Mouse (Mus musculus) forebrain, embryonic 12.5 days (tissue): ENCODE data around the gene Reln. TPM values are rescaled to one million over a fixed set of nuclear protein-coding genes. Genes with fewer than 3 reads are reported as not detected.

Experiments
- ATAC-seq: fragments of 200-750 bp; cut with Nextera tagmentation; 2 replicates; pipeline ENCODE4 v1.8.0; 2017; ENCODE audit warnings: moderate TSS enrichment; ENCODE audit not compliant: low FRiP score
- H3K27ac ChIP-seq: fragments of 300-500 bp; sonication (generic); 2 replicates; pipeline ENCODE4 v1.5.1; 2016; ENCODE audit warnings: mild to moderate bottlenecking
- H3K27me3 ChIP-seq: fragments of 300-500 bp; sonication (generic); 2 replicates; pipeline ENCODE4 v1.6.1; 2016; ENCODE audit warnings: mild to moderate bottlenecking
- H3K36me3 ChIP-seq: fragments of 300-500 bp; sonication (generic); replicated peaks from 2 replicates; pipeline ENCODE4 v1.6.1; 2016; ENCODE audit warnings: mild to moderate bottlenecking
- H3K4me1 ChIP-seq: fragments of 300-500 bp; sonication (generic); 2 replicates; pipeline ENCODE4 v1.6.1; 2016
- H3K4me2 ChIP-seq: fragments of 300-500 bp; sonication (generic); 2 replicates; pipeline ENCODE4 v1.6.1; 2016; ENCODE audit warnings: mild to moderate bottlenecking, moderate library complexity
- H3K4me3 ChIP-seq: fragments of 300-500 bp; sonication (generic); replicated peaks from 2 replicates; pipeline ENCODE4 v1.5.1; 2016; ENCODE audit warnings: mild to moderate bottlenecking
- H3K9ac ChIP-seq: fragments of 300-500 bp; sonication (generic); 2 replicates; pipeline ENCODE4 v1.6.1; 2016; ENCODE audit warnings: mild to moderate bottlenecking
- H3K9me3 ChIP-seq: fragments of 300-500 bp; sonication (generic); 2 replicates; pipeline ENCODE4 v1.6.1; 2016
- WGBS: fragments of 180-500 bp; shearing (Covaris S2); methylation state at CpG from one replicate; pipeline ENCODE4 v1.1.7; 2016; 5-methylcytosine and 5-hydroxymethylcytosine counted together
- polyA plus RNA-seq: library from polyadenylated mRNA; unstranded; fragments of >200 nt; fragmentation: Nextera tagmentation; extraction: Ambion mirVana; gene quantifications from 2 replicates; pipeline ENCODE4 v1.2.1, GENCODE M21; 2016

The Reln gene
- polyA plus RNA-seq, 1 experiment from 2014 or later = 24.8 TPM

- H3K9ac ChIP-seq = no peak overlapping the region
Observed at GRCm38 (mm10) chr5:22330802-22331201, 13.7 kb downstream of the Reln start.

GRCm38 (mm10) chr5:22328431-22329359 lies 15.8 kb downstream of the Reln start:
- H3K4me3 ChIP-seq = no peak overlapping the region
- 0 out of 2 replicates have a peak, but pooled peaks cover 6% of the 10 kb centered on the region for H3K9me3 ChIP-seq
- H3K27me3 ChIP-seq = no peaks in the 10 kb centered on the region; the same call in 1 of the 2 replicates
- H3K4me1 ChIP-seq = no peaks in the 10 kb centered on the region
- H3K36me3 ChIP-seq = no peaks in the 10 kb centered on the region
- H3K9ac ChIP-seq = no peak overlapping the region
- ATAC-seq = no peak
- H3K4me2 ChIP-seq = no peak overlapping the region
- no peak overlapping the region for H3K27ac ChIP-seq
- WGBS = 89% methylated on average over 8 of the region's 8 CpGs

More at GRCm38 (mm10) chr5:22330802-22331201, 13.7 kb downstream of the Reln start:
- Histone ChIP-seq H3K27ac (no peak overlapping the region), H3K4me1 (no peaks in the 10 kb centered on the region), H3K4me3 (no peak overlapping the region), H3K27me3 (no peaks in the 10 kb centered on the region; the same call in 1 of the 2 replicates), H3K36me3 (no peaks in the 10 kb centered on the region), H3K9me3 (0 out of 2 replicates have a peak, but pooled peaks cover 7% of the 10 kb centered on the region), H3K4me2 (no peak overlapping the region)
- 73% methylated on average over 5 of the region's 5 CpGs for WGBS
- ATAC-seq = no peak

- H3K4me3 ChIP-seq = no peak overlapping the region
- H3K4me2 ChIP-seq = no peak overlapping the region
- no peaks in the 10 kb centered on the region; the same call in 1 of the 2 replicates for H3K27me3 ChIP-seq
- H3K4me1 ChIP-seq = no peaks in the 10 kb centered on the region
- WGBS = 88% methylated on average over 3 of the region's 3 CpGs
- H3K27ac ChIP-seq = no peak overlapping the region
- ATAC-seq = no peak
- H3K9ac ChIP-seq = no peak overlapping the region
- H3K9me3 ChIP-seq = no peaks in the 10 kb centered on the region
- no peaks in the 10 kb centered on the region for H3K36me3 ChIP-seq
Observed at GRCm38 (mm10) chr5:22327170-22327569, 17.3 kb downstream of the Reln start.

- Histone ChIP-seq H3K4me3 (no peak overlapping the region), H3K9ac (no peak overlapping the region), H3K4me2 (no peak overlapping the region), H3K9me3 (no peaks in the 10 kb centered on the region), H3K4me1 (no peaks in the 10 kb centered on the region), H3K27ac (no peak overlapping the region), H3K36me3 (no peaks in the 10 kb centered on the region), H3K27me3 (no peaks in the 10 kb centered on the region)
- no peak for ATAC-seq
- WGBS = 72% methylated on average over 1 of the region's 1 CpGs
Observed at GRCm38 (mm10) chr5:22323801-22324200, 20.7 kb downstream of the Reln start.

GRCm38 (mm10) chr5:22317807-22318206 lies 26.7 kb downstream of the Reln start:
- ATAC-seq = no peak
- Histone ChIP-seq H3K9me3 (no peaks in the 10 kb centered on the region), H3K27me3 (no peaks in the 10 kb centered on the region), H3K4me3 (no peak overlapping the region), H3K36me3 (no peaks in the 10 kb centered on the region), H3K4me2 (no peak overlapping the region), H3K27ac (no peak overlapping the region), H3K4me1 (no peaks in the 10 kb centered on the region), H3K9ac (no peak overlapping the region)
- 97% methylated on average over 1 of the region's 1 CpGs for WGBS

- no peak for ATAC-seq
- Histone ChIP-seq H3K4me2 (no peak overlapping the region), H3K27me3 (no peaks in the 10 kb centered on the region), H3K27ac (no peak overlapping the region), H3K9ac (no peak overlapping the region), H3K36me3 (no peaks in the 10 kb centered on the region), H3K4me1 (no peaks in the 10 kb centered on the region), H3K4me3 (no peak overlapping the region), H3K9me3 (no peaks in the 10 kb centered on the region)
- 96% methylated on average over 7 of the region's 7 CpGs for WGBS
Observed at GRCm38 (mm10) chr5:22316471-22316870, 28.0 kb downstream of the Reln start.

GRCm38 (mm10) chr5:22315990-22316389 lies 28.5 kb downstream of the Reln start:
- Histone ChIP-seq H3K27ac (no peak overlapping the region), H3K4me2 (no peak overlapping the region), H3K4me1 (no peaks in the 10 kb centered on the region), H3K4me3 (no peak overlapping the region), H3K27me3 (no peaks in the 10 kb centered on the region), H3K9ac (no peak overlapping the region), H3K36me3 (no peaks in the 10 kb centered on the region), H3K9me3 (no peaks in the 10 kb centered on the region)
- WGBS = 88% methylated on average over 2 of the region's 2 CpGs
- ATAC-seq = no peak

GRCm38 (mm10) chr5:22312995-22313394 lies 31.5 kb downstream of the Reln start:
- no peaks in the 10 kb centered on the region for H3K36me3 ChIP-seq
- no peak overlapping the region for H3K4me2 ChIP-seq
- no peak overlapping the region for H3K4me3 ChIP-seq
- 0 out of 2 replicates have a peak, but pooled peaks cover 2% of the 10 kb centered on the region for H3K4me1 ChIP-seq
- no peaks in the 10 kb centered on the region for H3K27me3 ChIP-seq
- ATAC-seq = no peak
- H3K9ac ChIP-seq = no peak overlapping the region
- 85% methylated on average over 10 of the region's 10 CpGs for WGBS
- H3K27ac ChIP-seq = no peak overlapping the region
- H3K9me3 ChIP-seq = no peaks in the 10 kb centered on the region

- Histone ChIP-seq H3K9me3 (no peaks in the 10 kb centered on the region), H3K4me2 (no peak overlapping the region), H3K4me1 (0 out of 2 replicates have a peak, but pooled peaks cover 2% of the 10 kb centered on the region), H3K9ac (no peak overlapping the region), H3K4me3 (no peak overlapping the region), H3K36me3 (no peaks in the 10 kb centered on the region), H3K27ac (no peak overlapping the region), H3K27me3 (no peaks in the 10 kb centered on the region)
- 91% methylated on average over 4 of the region's 4 CpGs for WGBS
- ATAC-seq = no peak
Observed at GRCm38 (mm10) chr5:22311046-22311445, 33.5 kb downstream of the Reln start.

- H3K27ac ChIP-seq = no peak overlapping the region
- no peaks in the 10 kb centered on the region for H3K36me3 ChIP-seq
- H3K4me3 ChIP-seq = no peak overlapping the region
- 26% methylated on average over 2 of the region's 2 CpGs for WGBS
- ATAC-seq = no peak
- H3K4me1 ChIP-seq = peaks cover 3% of the 10 kb centered on the region; the same call in 1 of the 2 replicates
- no peaks in the 10 kb centered on the region for H3K27me3 ChIP-seq
- H3K9me3 ChIP-seq = no peaks in the 10 kb centered on the region
- no peak overlapping the region for H3K4me2 ChIP-seq
- no peak overlapping the region for H3K9ac ChIP-seq
Observed at GRCm38 (mm10) chr5:22309001-22309400, 35.5 kb downstream of the Reln start.

- Histone ChIP-seq H3K27me3 (no peaks in the 10 kb centered on the region), H3K4me1 (peaks cover 7% of the 10 kb centered on the region), H3K9me3 (no peaks in the 10 kb centered on the region), H3K36me3 (no peaks in the 10 kb centered on the region), H3K4me2 (no peak overlapping the region), H3K4me3 (no peak overlapping the region), H3K27ac (no peak overlapping the region), H3K9ac (no peak overlapping the region)
- 89% methylated on average over 4 of the region's 4 CpGs for WGBS
- no peak for ATAC-seq
Observed at GRCm38 (mm10) chr5:22307853-22308252, 36.6 kb downstream of the Reln start.

- H3K4me3 ChIP-seq = no peak overlapping the region
- ATAC-seq = no peak
- H3K27ac ChIP-seq = no peak overlapping the region
- H3K4me2 ChIP-seq = no peak overlapping the region
- 78% methylated on average over 3 of the region's 3 CpGs for WGBS
- peaks cover 7% of the 10 kb centered on the region for H3K4me1 ChIP-seq
- H3K36me3 ChIP-seq = no peaks in the 10 kb centered on the region
- H3K27me3 ChIP-seq = no peaks in the 10 kb centered on the region
- H3K9me3 ChIP-seq = no peaks in the 10 kb centered on the region
- no peak overlapping the region for H3K9ac ChIP-seq
Observed at GRCm38 (mm10) chr5:22307072-22307471, 37.4 kb downstream of the Reln start.

- H3K9me3 ChIP-seq = no peaks in the 10 kb centered on the region
- H3K4me3 ChIP-seq = no peak overlapping the region
- H3K27me3 ChIP-seq = no peaks in the 10 kb centered on the region
- 26% methylated on average over 1 of the region's 1 CpGs for WGBS
- H3K4me2 ChIP-seq = no peak overlapping the region
- H3K27ac ChIP-seq = no peak overlapping the region
- H3K9ac ChIP-seq = no peak overlapping the region
- H3K36me3 ChIP-seq = no peaks in the 10 kb centered on the region
- H3K4me1 ChIP-seq = peaks cover 5% of the 10 kb centered on the region
- ATAC-seq = no peak
Observed at GRCm38 (mm10) chr5:22303709-22304108, 40.8 kb downstream of the Reln start.
